In the genomic region with DNA sequence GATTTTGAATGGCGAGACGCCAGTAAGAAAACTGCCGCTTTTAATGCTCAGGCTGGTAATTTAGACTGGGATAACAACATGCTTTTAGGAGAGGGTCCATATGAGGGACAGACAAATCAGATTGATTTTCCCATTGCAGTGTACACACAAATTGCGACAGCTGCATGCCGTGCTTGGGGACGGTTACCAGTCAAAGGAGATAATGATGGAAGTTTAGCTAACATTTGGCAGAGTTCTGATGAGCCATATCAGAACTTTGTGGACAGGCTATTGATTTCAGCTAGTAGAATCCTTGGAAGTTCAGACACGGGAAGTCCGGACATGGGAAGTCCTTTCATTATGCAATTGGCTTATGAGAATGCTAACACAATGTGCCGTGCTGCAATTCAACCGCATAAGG, we compare ENCODE assay signal across 14 mouse cellular contexts. TPM values are rescaled to one million over a fixed set of nuclear protein-coding genes. Genes with fewer than 3 reads are reported as not detected.
"Had no signal": no experiment of that assay in that cellular context is flagged by ENCODE, and none has a peak within 500 bp of the region (broad histone marks: within the 10 kb centered on the region; RNA-seq: fewer than 3 reads in every experiment).

No protein-coding gene starts in this region.

RNA-seq across cellular contexts. Expression of gene Olfr695, which starts 8.5 kb away (rescaled TPM):
- total RNA-seq: neutrophil, adult 5-6 weeks had no signal
- polyA plus RNA-seq: neural tube, embryonic 13.5 days; neural tube, embryonic 14.5 days; neural tube, embryonic 15.5 days; small intestine, adult 2 months; spleen, adult 2 months; stomach, embryonic 14.5 days; stomach, embryonic 15.5 days; stomach, embryonic 16.5 days; stomach, postnatal 0 days; testis, adult 2 months; thymus, adult 2 months; thymus, postnatal 0 days; urinary bladder, adult 2 months had no signal

RNA-seq across cellular contexts. Expression of gene Olfr694, which starts 16.1 kb away (rescaled TPM):
- total RNA-seq: neutrophil, adult 5-6 weeks had no signal
- polyA plus RNA-seq: neural tube, embryonic 13.5 days; neural tube, embryonic 14.5 days; neural tube, embryonic 15.5 days; small intestine, adult 2 months; spleen, adult 2 months; stomach, embryonic 14.5 days; stomach, embryonic 15.5 days; stomach, embryonic 16.5 days; stomach, postnatal 0 days; testis, adult 2 months; thymus, adult 2 months; thymus, postnatal 0 days; urinary bladder, adult 2 months had no signal

RNA-seq across cellular contexts. Expression of gene Olfr693, which starts 27.3 kb away (rescaled TPM):
- total RNA-seq: neutrophil, adult 5-6 weeks had no signal
- polyA plus RNA-seq: neural tube, embryonic 13.5 days; neural tube, embryonic 14.5 days; neural tube, embryonic 15.5 days; small intestine, adult 2 months; spleen, adult 2 months; stomach, embryonic 14.5 days; stomach, embryonic 15.5 days; stomach, embryonic 16.5 days; stomach, postnatal 0 days; thymus, adult 2 months; thymus, postnatal 0 days; urinary bladder, adult 2 months had no signal

RNA-seq across cellular contexts. Expression of gene Olfr697, which starts 34.5 kb away (rescaled TPM):
- total RNA-seq: neutrophil, adult 5-6 weeks had no signal
- polyA plus RNA-seq: neural tube, embryonic 13.5 days; neural tube, embryonic 14.5 days; neural tube, embryonic 15.5 days; small intestine, adult 2 months; spleen, adult 2 months; stomach, embryonic 14.5 days; stomach, embryonic 15.5 days; stomach, embryonic 16.5 days; stomach, postnatal 0 days; thymus, adult 2 months; thymus, postnatal 0 days; urinary bladder, adult 2 months had no signal

RNA-seq across cellular contexts. Expression of gene Olfr698, which starts 47.5 kb away (rescaled TPM):
- total RNA-seq: neutrophil, adult 5-6 weeks had no signal
- polyA plus RNA-seq: neural tube, embryonic 13.5 days; neural tube, embryonic 14.5 days; neural tube, embryonic 15.5 days; small intestine, adult 2 months; spleen, adult 2 months; stomach, embryonic 14.5 days; stomach, embryonic 15.5 days; stomach, embryonic 16.5 days; stomach, postnatal 0 days; thymus, adult 2 months; thymus, postnatal 0 days; urinary bladder, adult 2 months had no signal
